Mouse (Mus musculus) forebrain, postnatal 0 days (tissue): Measurements from ENCODE around the gene Chrnb2. TPM values are rescaled to one million over a fixed set of nuclear protein-coding genes. Genes with fewer than 3 reads are reported as not detected.
"Not testable (repeated sequence)": the region's sequence is repeated elsewhere in the genome, so short reads cannot be mapped to it uniquely, and the experiment has no call there.

ENCODE experiments used
- ATAC-seq: fragments of 200-750 bp; cut with Nextera tagmentation; 2 replicates; pipeline ENCODE4 v1.8.0; 2017; ENCODE audit warnings: mild to moderate bottlenecking, moderate library complexity
- DNase-seq: peaks from one replicate; pipeline ENCODE4 v3.0.0-alpha.2; 2015
- H3K27ac ChIP-seq: fragments of 300-500 bp; sonication (generic); 2 replicates; pipeline ENCODE4 v1.5.1; 2014; ENCODE audit warnings: low read depth, mild to moderate bottlenecking, antibody characterized with exemption, low read length, moderate library complexity, mixed read lengths
- H3K27me3 ChIP-seq: fragments of 300-500 bp; sonication (generic); 2 replicates; pipeline ENCODE4 v1.6.1; 2014; ENCODE audit warnings: mild to moderate bottlenecking, low read length, mixed read lengths; ENCODE audit not compliant: insufficient read depth
- H3K36me3 ChIP-seq: fragments of 300-500 bp; sonication (generic); 2 replicates; pipeline ENCODE4 v1.6.1; 2014; ENCODE audit warnings: mild to moderate bottlenecking, moderate library complexity; ENCODE audit not compliant: insufficient read depth
- H3K4me1 ChIP-seq: fragments of 300-500 bp; sonication (generic); 2 replicates; pipeline ENCODE4 v1.6.1; 2014; ENCODE audit warnings: antibody characterized with exemption; ENCODE audit not compliant: insufficient read depth
- H3K4me2 ChIP-seq: fragments of 300-500 bp; sonication (generic); 2 replicates; pipeline ENCODE4 v1.6.1; 2014; ENCODE audit warnings: low read depth, mild to moderate bottlenecking, moderate library complexity
- H3K4me3 ChIP-seq: fragments of 300-500 bp; sonication (generic); 2 replicates; pipeline ENCODE4 v1.5.1; 2014; ENCODE audit warnings: low read depth, low read length, mixed read lengths
- H3K9ac ChIP-seq: fragments of 300-500 bp; sonication (generic); 2 replicates; pipeline ENCODE4 v1.6.1; 2014; ENCODE audit warnings: mild to moderate bottlenecking
- H3K9me3 ChIP-seq: fragments of 300-500 bp; sonication (generic); 2 replicates; pipeline ENCODE4 v1.6.1; 2016; ENCODE audit warnings: low read length
- CTCF ChIP-seq: sonication (generic); IDR thresholded peaks from 2 replicates; pipeline ENCODE4 v1.5.1; 2016; ENCODE audit warnings: antibody characterized with exemption, control low read depth, low read depth
- WGBS: fragments of 180-500 bp; shearing (Covaris S2); extraction: QIAGEN DNeasy Blood & Tissue Kit; methylation state at CpG from one replicate; pipeline ENCODE4 v1.1.7; 2014; 5-methylcytosine and 5-hydroxymethylcytosine counted together
- polyA plus RNA-seq: library from polyadenylated mRNA; unstranded; fragments of >200 nt; fragmentation: Nextera tagmentation; extraction: Ambion mirVana; gene quantifications from 2 replicates; pipeline ENCODE4 v1.2.1, GENCODE M21; 2015
- total RNA-seq: library from RNA; depleted of rRNA; stranded (reverse); fragments of >200 nt; gene quantifications from 2 replicates; pipeline ENCODE4 v1.2.3, GENCODE M21; 2014

Chrnb2 gene
- total and polyA plus RNA-seq, 2 experiments from 2014 or later, result 17.3 to 41.9 TPM

GRCm38 (mm10) chr3:89806751-89807150 lies 42.3 kb upstream of the Chrnb2 start:
- WGBS, result 89% methylated on average over 2 of the region's 2 CpGs
- Histone ChIP-seq H3K9me3 (0 out of 2 replicates have a peak, but pooled peaks cover 4% of the 10 kb centered on the region), H3K9ac (no peak overlapping the region), H3K27ac (no peak overlapping the region), H3K4me1 (no peaks in the 10 kb centered on the region), H3K4me3 (no peak overlapping the region), H3K36me3 (no peaks in the 10 kb centered on the region), H3K27me3 (no peaks in the 10 kb centered on the region), H3K4me2 (no peak overlapping the region)
- no peak for TF ChIP-seq CTCF
- ATAC-seq (no peak), DNase-seq (no peak)

GRCm38 (mm10) chr3:89805179-89805578 lies 40.7 kb upstream of the Chrnb2 start:
- Histone ChIP-seq H3K9me3 (no peaks in the 10 kb centered on the region), H3K27ac (no peak overlapping the region), H3K4me3 (no peak overlapping the region), H3K4me2 (no peak overlapping the region), H3K36me3 (no peaks in the 10 kb centered on the region), H3K27me3 (no peaks in the 10 kb centered on the region), H3K4me1 (no peaks in the 10 kb centered on the region), H3K9ac (no peak overlapping the region)
- WGBS, result 78% methylated on average over 4 of the region's 4 CpGs
- no peak for TF ChIP-seq CTCF
- DNase-seq (no peak), ATAC-seq (no peak)

GRCm38 (mm10) chr3:89802876-89803275 lies 38.4 kb upstream of the Chrnb2 start:
- Histone ChIP-seq H3K27ac (no peak overlapping the region), H3K27me3 (no peaks in the 10 kb centered on the region), H3K36me3 (no peaks in the 10 kb centered on the region), H3K4me2 (no peak overlapping the region), H3K9me3 (no peaks in the 10 kb centered on the region), H3K4me3 (no peak overlapping the region), H3K4me1 (no peaks in the 10 kb centered on the region), H3K9ac (no peak overlapping the region)
- 68% methylated on average over 14 of the region's 15 CpGs for WGBS
- ATAC-seq, result no peak
- no peak for DNase-seq
- no peak for TF ChIP-seq CTCF

DNA sequence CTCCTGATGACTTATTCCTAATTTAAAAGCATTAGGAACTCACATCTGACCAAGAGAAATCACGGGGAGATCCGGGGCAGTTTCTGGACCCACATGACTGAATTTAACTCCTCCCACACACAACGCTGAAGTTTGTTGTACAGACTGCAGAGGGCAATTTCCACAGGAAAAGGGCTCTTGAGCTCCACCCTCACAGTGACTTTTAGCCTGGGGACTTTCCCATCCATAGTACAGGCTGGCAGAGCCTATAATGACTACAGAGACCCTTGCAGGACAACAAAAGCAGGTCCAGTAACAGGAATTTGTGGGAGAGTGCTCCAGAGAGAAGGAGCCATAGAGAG lies 37.0 kb upstream of the Chrnb2 start:
- no peak overlapping the region for H3K4me2 ChIP-seq
- WGBS, result 51% methylated on average over 3 of the region's 3 CpGs
- no peak for TF ChIP-seq CTCF

GRCm38 (mm10) chr3:89800774-89801506 lies 36.5 kb upstream of the Chrnb2 start:
- Histone ChIP-seq H3K9ac (no peak overlapping the region), H3K9me3 (no peaks in the 10 kb centered on the region), H3K4me1 (no peaks in the 10 kb centered on the region), H3K4me2 (no peak overlapping the region), H3K27me3 (no peaks in the 10 kb centered on the region), H3K27ac (no peak overlapping the region), H3K4me3 (no peak overlapping the region), H3K36me3 (no peaks in the 10 kb centered on the region)
- no peak for ATAC-seq
- DNase-seq, result no peak
- WGBS, result 73% methylated on average over 5 of the region's 5 CpGs
- TF ChIP-seq CTCF, result no peak

More for the DNA sequence above, 37.0 kb upstream of the Chrnb2 start:
- Histone ChIP-seq H3K36me3 (no peaks in the 10 kb centered on the region), H3K9me3 (no peaks in the 10 kb centered on the region), H3K4me3 (no peak overlapping the region), H3K9ac (no peak overlapping the region), H3K27ac (no peak overlapping the region), H3K27me3 (no peaks in the 10 kb centered on the region), H3K4me1 (no peaks in the 10 kb centered on the region)
- ATAC-seq (no peak), DNase-seq (no peak)

- H3K4me1 ChIP-seq, H3K4me3 ChIP-seq, H3K36me3 ChIP-seq, H3K9me3 ChIP-seq, H3K9ac ChIP-seq, H3K27ac ChIP-seq, DNase-seq, H3K27me3 ChIP-seq, ATAC-seq, H3K4me2 ChIP-seq: not testable (repeated sequence)
- 26% methylated on average over 3 of the region's 3 CpGs for WGBS
Measured at GRCm38 (mm10) chr3:89800078-89800477, 35.6 kb upstream of the Chrnb2 start.

DNA sequence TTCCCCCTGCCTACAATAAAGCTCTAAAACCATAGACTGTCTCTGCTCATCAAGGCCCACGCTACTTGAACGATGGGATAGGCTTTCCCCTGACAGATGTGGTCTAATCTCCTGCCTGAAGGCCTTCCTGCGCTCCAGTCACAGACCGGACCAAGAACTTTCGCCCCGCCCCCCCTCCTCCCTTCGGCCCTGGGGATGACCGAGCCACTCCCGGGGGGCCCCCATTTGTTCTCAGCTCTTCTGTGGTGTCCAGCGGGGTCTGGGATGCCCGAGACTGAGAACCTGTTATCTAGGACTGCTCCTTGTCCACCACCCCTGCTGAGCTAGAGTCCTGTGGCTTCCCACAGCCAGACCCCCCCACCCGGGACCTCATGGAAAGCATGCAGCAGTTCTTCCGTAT lies 35.0 kb upstream of the Chrnb2 start:
- no peak overlapping the region for H3K9ac ChIP-seq
- H3K27me3 ChIP-seq, result no peaks in the 10 kb centered on the region
- no peak overlapping the region for H3K4me3 ChIP-seq
- no peaks in the 10 kb centered on the region for H3K4me1 ChIP-seq
- H3K4me2 ChIP-seq, result no peak overlapping the region
- H3K9me3 ChIP-seq, result no peaks in the 10 kb centered on the region
- H3K36me3 ChIP-seq, result no peaks in the 10 kb centered on the region
- no peak for ATAC-seq
- WGBS, result 5% methylated on average over 13 of the region's 13 CpGs
- H3K27ac ChIP-seq, result no peak overlapping the region
- no peak for TF ChIP-seq CTCF
- no peak for DNase-seq
